Mouse (Mus musculus) cerebellum, postnatal 36 days (tissue): ENCODE data around the gene Fam107a.

ENCODE experiments used
- DNase-seq, 2 experiments: peaks; one replicate each; pipeline ENCODE4 v3.0.0; 2021 to 2022; ENCODE audit warnings: mixed read lengths in 2 of 2

Fam107a gene

GRCm38 (mm10) chr14:8255076-8255729 is 62.6 kb downstream of the Fam107a start:
- peak; percentile 40 to 52 for DNase-seq

GRCm38 (mm10) chr14:8251330-8251885 is 66.4 kb downstream of the Fam107a start:
- no peak for DNase-seq

GRCm38 (mm10) chr14:8250141-8250871 is 67.5 kb downstream of the Fam107a start:
- DNase-seq, result no peak

GRCm38 (mm10) chr14:8249206-8249605 is 68.6 kb downstream of the Fam107a start:
- no peak for DNase-seq

GRCm38 (mm10) chr14:8246878-8247277 is 70.9 kb downstream of the Fam107a start:
- DNase-seq, result no peak
